Mouse (Mus musculus) adrenal gland, adult 2 months (tissue): ENCODE data around the gene Gm7029. TPM values are rescaled to one million over a fixed set of nuclear protein-coding genes. Genes with fewer than 3 reads are reported as not detected.
A peak's percentile ranks its signal among the peaks of the same experiment; 100 is the strongest.

ENCODE experiments used
- DNase-seq: peaks from one replicate; pipeline ENCODE4 v3.0.0; 2021
- microRNA-seq, 2 experiments: library from miRNA; unstranded; fragments of <30 nt; microRNA quantifications; one replicate each; pipeline ENCODE4 v1.2.0; 2021
- polyA plus RNA-seq: library from polyadenylated mRNA; depleted of rRNA; stranded (reverse); fragments of >200 nt; gene quantifications from 2 replicates; pipeline ENCODE4 v1.2.3, GENCODE M21; 2012; rRNA removed
- total RNA-seq, 2 experiments: library from RNA; stranded (reverse); gene quantifications; 2 replicates each; pipeline ENCODE4 v1.2.3; 2021

Gene Gm7029
- total and polyA plus RNA-seq, 3 experiments: not detected

DNA sequence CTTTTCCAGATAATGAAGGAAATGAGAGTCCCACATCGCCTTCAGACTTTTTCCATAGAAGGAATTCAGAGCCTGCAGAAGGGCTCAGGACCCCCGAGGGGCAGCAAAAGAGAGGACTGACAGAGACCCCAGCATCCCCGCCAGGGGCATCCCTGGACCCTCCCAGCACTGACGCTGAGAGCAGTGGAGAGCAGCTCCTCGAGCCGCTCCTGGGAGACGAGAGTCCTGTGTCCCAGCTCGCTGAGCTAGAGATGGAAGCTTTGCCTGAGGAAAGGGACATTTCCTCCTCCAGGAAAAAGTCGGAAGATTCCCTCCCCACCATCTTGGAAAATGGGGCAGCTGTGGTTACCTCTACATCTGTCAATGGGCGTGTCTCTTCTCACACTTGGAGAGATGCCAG, 39.6 kb downstream of the Gm7029 start:
- no peak for DNase-seq

DNA sequence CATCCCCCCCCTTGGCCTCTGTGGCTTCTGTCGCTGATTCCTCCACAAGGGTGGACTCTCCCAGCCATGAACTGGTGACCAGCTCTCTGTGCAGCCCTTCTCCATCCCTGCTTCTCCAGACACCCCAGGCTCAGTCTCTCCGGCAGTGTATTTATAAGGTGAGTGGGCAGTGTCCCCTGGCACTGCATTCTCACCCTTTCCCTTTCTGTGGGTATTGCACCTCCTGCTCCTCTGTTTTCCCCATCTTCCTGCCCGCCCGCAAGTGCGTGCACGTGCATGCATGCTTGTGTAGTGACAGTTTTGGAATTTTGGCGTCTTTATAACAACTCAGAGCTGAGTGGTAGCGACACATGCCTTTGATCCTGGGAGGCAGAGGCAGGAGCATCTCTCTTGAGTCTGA, 40.3 kb downstream of the Gm7029 start:
- no peak for DNase-seq

DNA sequence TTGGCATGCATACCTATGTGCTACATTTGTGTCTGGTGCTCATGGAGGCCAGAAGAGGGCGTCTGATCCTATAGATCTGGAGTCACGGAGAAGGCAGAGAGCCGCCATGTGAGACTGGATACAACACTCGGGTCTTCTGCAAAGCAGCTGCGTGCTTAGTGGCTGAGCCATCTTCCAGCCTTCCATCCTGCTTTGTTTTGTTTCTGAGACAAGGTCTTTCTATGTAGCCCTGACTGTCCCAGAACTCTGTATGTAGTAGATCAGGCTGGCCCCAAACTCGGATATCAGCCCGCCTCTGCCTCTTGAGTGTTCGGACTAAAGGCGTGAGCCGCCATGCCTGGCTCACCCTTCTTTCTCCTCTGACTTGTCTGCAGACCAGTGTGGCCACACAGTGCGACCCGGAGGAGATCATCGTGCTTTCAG, 41.3 kb downstream of the Gm7029 start:
- no peak for DNase-seq

DNA sequence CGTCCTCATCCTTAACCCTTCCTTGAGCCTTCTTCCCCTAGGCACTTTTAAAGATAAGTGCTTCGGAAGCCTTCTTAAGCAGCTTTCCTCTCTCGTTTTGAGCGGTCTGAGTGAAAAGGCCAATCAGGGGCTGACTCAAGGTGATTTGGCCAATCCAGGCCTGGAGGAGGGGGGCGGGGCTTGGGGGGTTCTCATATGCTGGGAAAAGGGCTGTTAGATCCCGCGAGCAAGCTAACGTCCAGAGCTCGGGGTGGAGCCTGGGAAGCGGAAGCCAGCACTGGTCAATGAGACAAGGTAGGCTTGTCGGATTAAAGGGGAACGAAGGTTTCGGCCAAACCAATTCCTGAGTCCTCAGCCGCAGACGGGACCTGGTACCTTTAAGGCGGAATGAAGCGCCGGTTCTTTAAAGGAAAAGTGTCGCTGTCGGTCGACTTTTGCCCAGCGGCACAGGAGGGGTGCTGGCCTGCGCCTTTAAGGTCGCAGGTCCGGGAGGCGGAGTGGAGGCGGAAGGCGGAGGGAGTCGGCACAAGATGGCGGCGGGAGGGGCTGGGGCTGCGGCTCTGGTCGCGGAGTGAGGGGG, 42.1 kb downstream of the Gm7029 start, which contains the start of the genes Tapbp and Zbtb22:
TSS of gene Tapbp (plus strand) at position 229 of the 580 bp plus-strand sequence.
TSS of gene Zbtb22 (plus strand) at position 234 of the 580 bp plus-strand sequence.
- DNase-seq: peak; percentile 97

DNA sequence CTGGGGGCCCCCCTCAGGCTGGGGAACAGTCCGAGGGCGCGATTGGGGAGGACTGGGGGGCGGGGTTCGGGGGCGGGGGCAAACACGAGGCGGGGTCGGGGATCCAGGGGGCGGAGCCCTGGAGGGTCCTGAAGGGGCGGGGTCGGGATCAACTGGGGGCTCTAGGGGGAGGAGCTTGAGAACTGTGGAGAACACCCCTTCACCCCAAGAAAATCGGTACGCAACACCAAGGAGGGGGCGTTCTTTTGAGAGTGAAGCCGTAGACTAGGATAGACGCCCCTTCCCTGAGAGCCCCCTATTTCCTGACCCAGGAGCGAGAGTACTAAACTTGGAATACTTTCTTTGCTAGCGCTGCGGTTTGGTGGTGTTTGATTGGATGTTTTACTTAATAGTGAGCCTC, 42.7 kb downstream of the Gm7029 start:
- no peak for DNase-seq

DNA sequence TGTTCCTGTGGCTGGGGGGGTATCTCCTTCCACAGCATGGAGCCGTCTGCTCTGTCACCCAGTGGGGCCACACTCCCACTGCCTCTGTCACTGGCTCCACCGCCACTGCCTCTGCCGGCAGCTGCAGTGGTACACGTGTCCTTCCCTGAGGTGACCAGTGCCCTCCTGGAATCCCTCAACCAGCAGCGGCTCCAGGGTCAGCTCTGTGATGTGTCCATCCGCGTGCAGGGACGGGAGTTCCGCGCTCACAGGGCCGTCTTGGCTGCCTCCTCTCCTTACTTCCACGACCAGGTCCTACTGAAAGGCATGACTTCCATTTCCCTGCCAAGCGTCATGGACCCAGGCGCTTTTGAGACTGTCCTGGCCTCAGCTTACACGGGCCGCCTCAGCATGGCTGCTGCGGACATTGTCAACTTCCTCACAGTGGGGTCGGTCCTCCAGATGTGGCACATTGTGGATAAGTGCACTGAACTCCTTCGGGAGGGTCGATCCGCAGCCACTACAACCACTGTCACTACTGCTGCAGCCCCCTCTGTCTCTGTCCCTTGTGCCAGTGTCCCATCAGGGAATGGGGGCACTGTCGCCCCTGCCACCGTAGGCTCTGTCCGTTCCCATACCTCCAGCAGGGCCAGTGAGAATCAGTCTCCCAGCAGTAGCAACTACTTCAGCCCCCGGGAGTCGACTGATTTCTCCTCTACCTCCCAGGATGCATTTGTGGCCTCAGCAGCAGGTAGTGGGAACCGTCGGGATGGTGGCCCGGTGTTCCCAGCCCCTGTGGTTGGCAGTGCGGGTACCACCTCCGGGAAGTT, 43.4 kb downstream of the Gm7029 start:
- DNase-seq: peak; percentile 28

DNA sequence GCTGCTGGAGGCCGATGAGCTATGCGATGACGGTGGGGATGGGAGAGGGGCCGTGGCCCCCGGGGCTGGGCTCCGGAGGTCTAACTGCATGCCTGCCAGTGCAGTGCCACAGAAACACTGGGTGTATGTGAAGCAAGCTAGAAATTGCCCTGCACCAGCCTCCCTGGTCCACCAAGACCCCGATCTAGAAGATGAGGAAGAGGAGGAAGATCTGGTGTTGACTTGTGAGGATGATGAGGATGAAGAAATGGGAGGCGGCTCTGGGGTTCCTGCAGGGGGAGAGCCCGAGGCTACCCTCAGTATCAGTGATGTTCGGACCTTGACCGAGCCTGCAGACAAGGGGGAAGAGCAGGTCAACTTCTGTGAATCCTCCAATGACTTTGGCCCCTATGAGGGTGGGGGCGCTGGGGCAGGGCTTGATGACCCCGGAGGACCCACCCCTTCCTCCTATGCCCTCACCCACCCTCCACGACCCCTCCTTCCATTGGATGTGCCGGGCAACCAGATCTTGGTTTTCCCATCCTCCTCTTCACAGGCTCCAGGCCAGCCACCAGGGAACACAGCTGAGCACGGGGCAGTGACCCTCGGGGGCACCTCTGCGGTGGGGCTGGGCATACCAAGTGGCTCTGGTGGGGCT, 44.1 kb downstream of the Gm7029 start:
- peak; percentile 26 for DNase-seq

DNA sequence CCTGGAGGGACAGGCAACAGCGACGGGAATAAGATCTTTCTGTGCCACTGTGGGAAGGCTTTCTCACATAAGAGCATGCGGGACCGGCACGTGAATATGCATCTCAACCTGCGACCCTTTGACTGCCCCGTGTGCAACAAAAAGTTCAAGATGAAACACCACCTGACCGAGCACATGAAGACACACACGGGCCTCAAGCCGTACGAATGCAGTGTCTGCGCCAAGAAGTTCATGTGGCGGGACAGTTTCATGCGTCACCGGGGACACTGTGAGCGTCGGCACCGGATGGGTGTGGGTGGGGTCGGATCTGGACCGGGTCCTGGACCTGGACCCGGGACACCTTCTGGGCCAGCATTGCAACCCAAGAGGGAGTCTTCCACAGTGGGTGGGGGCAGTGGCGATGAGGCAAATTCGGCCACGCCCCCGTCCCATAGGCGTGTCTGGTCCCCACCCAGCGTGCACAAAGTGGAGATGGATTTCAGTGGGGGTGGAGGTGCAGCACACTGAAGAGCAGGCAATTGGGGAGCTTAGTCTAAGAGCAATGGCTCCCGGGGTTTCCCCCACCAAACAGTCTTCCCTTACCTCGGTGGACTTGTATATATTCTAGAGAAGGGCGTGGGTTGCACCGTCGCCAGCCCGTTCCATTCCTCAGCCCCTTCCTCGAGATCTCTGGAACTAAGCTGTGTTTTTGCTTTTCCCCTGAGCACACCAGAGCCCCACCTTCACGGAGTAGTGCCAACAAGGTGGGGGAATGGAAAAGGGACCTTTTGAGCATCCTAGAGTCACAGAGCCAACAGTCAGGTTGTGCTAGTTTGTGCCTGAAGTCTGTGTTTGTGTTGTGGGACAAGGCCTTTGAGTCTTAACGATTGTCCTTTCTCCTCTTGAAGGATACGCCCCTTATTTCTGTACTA, 44.9 kb downstream of the Gm7029 start:
- peak; percentile 39 for DNase-seq

DNA sequence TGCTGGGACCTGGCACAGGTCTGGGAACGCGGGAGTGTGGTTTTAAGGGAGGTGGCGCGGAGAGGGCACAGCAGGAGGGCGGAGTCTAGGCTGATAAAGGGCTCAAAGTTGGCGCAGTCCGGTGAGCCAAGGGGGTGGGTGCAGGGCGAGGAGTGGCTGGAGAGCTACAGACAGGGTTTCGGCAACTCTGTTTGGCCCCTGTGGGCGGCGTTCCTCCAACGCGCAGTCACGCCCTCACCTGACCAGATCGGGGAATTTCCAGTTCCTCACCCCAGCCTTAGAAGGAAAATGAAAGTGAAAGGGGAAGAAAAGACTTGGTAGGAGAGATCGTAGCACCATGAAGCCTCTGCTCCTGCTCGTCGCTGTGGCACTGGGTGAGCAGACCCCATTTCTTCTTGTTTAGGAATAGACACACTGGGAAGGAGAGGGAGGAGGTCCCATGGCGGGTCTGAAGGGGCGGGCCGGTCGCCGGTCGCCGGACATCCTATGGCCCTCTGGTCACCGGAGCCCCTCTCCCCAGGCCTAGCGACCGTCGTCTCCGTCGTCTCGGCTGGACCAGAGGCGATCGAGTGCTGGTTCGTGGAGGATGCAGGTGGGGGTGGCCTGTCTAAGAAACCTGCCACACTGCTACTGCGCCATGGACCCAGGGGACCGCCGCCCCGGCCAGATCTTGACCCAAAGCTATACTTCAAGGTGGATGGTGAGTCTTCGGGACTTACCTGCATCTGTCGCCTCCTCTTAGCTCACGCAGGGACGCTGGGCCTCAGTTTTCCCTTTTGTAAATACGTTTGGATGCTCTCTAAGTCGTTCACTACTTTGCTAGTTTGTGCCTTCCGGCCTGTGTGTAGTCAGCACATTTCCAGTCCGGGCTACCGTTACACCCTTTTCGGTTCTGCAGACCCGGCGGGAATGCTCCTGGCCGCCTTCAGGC, 46.0 kb downstream of the Gm7029 start:
- peak; percentile 93 for DNase-seq

DNA sequence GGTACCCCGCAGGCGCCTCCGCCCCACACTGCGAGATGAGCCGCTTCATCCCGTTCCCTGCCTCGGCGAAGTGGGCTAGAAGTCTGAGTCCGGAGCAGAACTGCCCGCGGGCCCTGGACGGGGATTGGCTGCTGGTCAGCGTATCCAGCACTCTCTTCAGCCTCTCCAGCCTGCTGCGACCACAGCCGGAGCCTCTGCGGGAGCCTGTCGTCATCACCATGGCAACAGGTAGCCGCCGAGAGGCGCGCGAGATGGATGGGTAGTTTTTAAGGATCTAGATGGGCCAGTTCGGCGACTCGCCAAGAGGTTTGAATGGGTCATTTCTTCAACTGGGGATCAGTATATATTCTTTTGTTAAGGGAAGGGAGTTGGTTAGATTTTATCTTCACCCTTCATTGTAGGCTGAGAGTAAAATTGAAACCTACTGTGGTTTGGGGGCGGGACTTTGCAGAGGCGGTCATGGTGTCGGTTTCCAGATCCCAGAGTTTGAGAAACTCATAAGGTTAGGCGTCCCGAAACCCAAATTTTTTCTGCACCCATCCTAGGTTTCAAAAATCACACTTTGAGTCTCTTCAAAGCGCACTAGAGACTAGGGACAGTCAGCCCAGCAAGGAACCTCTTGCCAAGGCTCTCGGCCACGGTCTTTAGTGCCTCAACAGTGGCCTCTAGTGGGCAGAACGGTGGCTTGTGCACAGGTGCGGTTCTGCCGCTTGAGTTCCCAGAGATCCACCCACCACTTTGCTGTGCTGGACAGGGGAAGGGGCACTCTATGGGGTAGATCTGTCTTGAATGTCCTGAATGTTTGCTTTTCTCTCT, 46.9 kb downstream of the Gm7029 start:
- DNase-seq: peak; percentile 88

DNA sequence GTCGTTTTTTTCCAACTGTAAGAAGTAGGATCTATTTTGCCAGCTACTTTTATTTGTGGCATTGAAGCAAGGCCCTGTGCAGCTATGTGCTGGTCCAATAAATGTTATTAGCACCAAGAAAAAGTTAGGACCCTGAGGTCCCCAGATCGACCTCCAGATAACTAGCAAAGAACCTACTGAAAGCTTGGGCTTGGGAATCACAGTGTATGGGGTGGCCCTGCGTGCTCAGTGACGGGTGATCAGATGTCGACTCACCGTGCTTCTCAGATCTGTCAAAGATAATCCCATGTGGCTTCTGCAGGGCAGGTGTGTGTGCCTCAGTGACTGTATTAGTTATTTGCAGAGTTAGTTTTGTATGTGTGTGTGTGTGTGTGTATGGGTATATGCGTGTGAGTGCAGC, 47.7 kb downstream of the Gm7029 start:
- DNase-seq: no peak

Small RNAs within 50 kb of the gene (microRNA-seq; reads per million reads assigned to microRNA genes)
- 0 reads per million in 2 experiments for gene Gm27740

Other genes with a start within 250 kb of the Gm7029 start
- gene Zfp414, start 244.7 kb upstream of the Gm7029 start, total RNA-seq: 10 to 100 TPM; 35.1 to 39.4 TPM
- 105 and 106 TPM in 2 replicates for gene Zfp414, start 244.7 kb upstream of the Gm7029 start, polyA plus RNA-seq
- under 1 TPM; 0.49 to 0.97 TPM for gene Pram1, start 235.8 kb upstream of the Gm7029 start, total RNA-seq
- not detected in 2 replicates for gene Pram1, start 235.8 kb upstream of the Gm7029 start, polyA plus RNA-seq
- gene Hnrnpm, start 187.0 kb upstream of the Gm7029 start, total RNA-seq: 100 to 1,000 TPM; 142 to 166 TPM
- gene Hnrnpm, start 187.0 kb upstream of the Gm7029 start, polyA plus RNA-seq: 66.7 and 70.9 TPM in 2 replicates
- 100 to 1,000 TPM; 112 to 117 TPM for gene March2, start 155.2 kb upstream of the Gm7029 start, total RNA-seq
- gene March2, start 155.2 kb upstream of the Gm7029 start, polyA plus RNA-seq: 150 and 170 TPM in 2 replicates
- gene Rab11b, start 113.3 kb upstream of the Gm7029 start, total RNA-seq: 100 to 1,000 TPM; 247 to 267 TPM
- gene Rab11b, start 113.3 kb upstream of the Gm7029 start, polyA plus RNA-seq: 522 and 543 TPM in 2 replicates
- gene Angptl4, start 92.0 kb upstream of the Gm7029 start, total RNA-seq: 100 to 1,000 TPM in 1 of 2 experiments, 10 to 100 TPM in 1; 44.5 to 100 TPM
- gene Angptl4, start 92.0 kb upstream of the Gm7029 start, polyA plus RNA-seq: 131 and 261 TPM in 2 replicates
- gene Kank3, start 63.3 kb upstream of the Gm7029 start, total RNA-seq: 10 to 100 TPM; 55.9 to 66.2 TPM
- 164 and 195 TPM in 2 replicates for gene Kank3, start 63.3 kb upstream of the Gm7029 start, polyA plus RNA-seq
- 1,000 to 10,000 TPM; 1,533 to 1,560 TPM for gene Rps28, start 49.3 kb upstream of the Gm7029 start, total RNA-seq
- gene Rps28, start 49.3 kb upstream of the Gm7029 start, polyA plus RNA-seq: 387 and 446 TPM in 2 replicates
- 100 to 1,000 TPM; 507 to 539 TPM for gene Ndufa7, start 49.3 kb upstream of the Gm7029 start, total RNA-seq
- 556 and 578 TPM in 2 replicates for gene Ndufa7, start 49.3 kb upstream of the Gm7029 start, polyA plus RNA-seq
- 10 to 100 TPM; 34.2 to 42.8 TPM for gene Cd320, start 30.7 kb upstream of the Gm7029 start, total RNA-seq
- gene Cd320, start 30.7 kb upstream of the Gm7029 start, polyA plus RNA-seq: 85.2 and 99.1 TPM in 2 replicates
- gene Kifc1, start 16.8 kb downstream of the Gm7029 start, total RNA-seq: 1 to 10 TPM; 1.4 to 1.6 TPM
- 1.8 and 2.5 TPM in 2 replicates for gene Kifc1, start 16.8 kb downstream of the Gm7029 start, polyA plus RNA-seq
- gene Platr17, start 31.3 kb downstream of the Gm7029 start, total RNA-seq: not detected
- not detected in 2 replicates for gene Platr17, start 31.3 kb downstream of the Gm7029 start, polyA plus RNA-seq
- gene Daxx, start 35.6 kb downstream of the Gm7029 start, total RNA-seq: 10 to 100 TPM; 29.0 to 30.3 TPM
- 54.7 and 65.7 TPM in 2 replicates for gene Daxx, start 35.6 kb downstream of the Gm7029 start, polyA plus RNA-seq
- 100 to 1,000 TPM; 151 to 171 TPM for gene Tapbp, start 42.1 kb downstream of the Gm7029 start, total RNA-seq
- 244 and 245 TPM in 2 replicates for gene Tapbp, start 42.1 kb downstream of the Gm7029 start, polyA plus RNA-seq
- 10 to 100 TPM; 26.1 to 38.3 TPM for gene Zbtb22, start 42.1 kb downstream of the Gm7029 start, total RNA-seq
- 52.1 and 57.1 TPM in 2 replicates for gene Zbtb22, start 42.1 kb downstream of the Gm7029 start, polyA plus RNA-seq
- 10 to 100 TPM; 44.2 to 44.4 TPM for gene Rgl2, start 55.7 kb downstream of the Gm7029 start, total RNA-seq
- gene Rgl2, start 55.7 kb downstream of the Gm7029 start, polyA plus RNA-seq: 237 and 298 TPM in 2 replicates
- gene Pfdn6, start 66.5 kb downstream of the Gm7029 start, total RNA-seq: 100 to 1,000 TPM in 1 of 2 experiments, 10 to 100 TPM in 1; 69.7 to 100 TPM
- 5.0 and 6.8 TPM in 2 replicates for gene Pfdn6, start 66.5 kb downstream of the Gm7029 start, polyA plus RNA-seq
- gene Wdr46, start 66.8 kb downstream of the Gm7029 start, total RNA-seq: 10 to 100 TPM; 35.4 to 38.4 TPM
- 18.9 and 25.6 TPM in 2 replicates for gene Wdr46, start 66.8 kb downstream of the Gm7029 start, polyA plus RNA-seq
- 1 to 10 TPM; 4.0 to 6.5 TPM for gene B3galt4, start 77.7 kb downstream of the Gm7029 start, total RNA-seq
- 21.2 and 21.3 TPM in 2 replicates for gene B3galt4, start 77.7 kb downstream of the Gm7029 start, polyA plus RNA-seq
- gene Vps52, start 82.0 kb downstream of the Gm7029 start, total RNA-seq: 10 to 100 TPM; 52.8 to 55.1 TPM
- 88.4 and 107 TPM in 2 replicates for gene Vps52, start 82.0 kb downstream of the Gm7029 start, polyA plus RNA-seq
- 100 to 1,000 TPM; 541 to 790 TPM for gene Rps18, start 82.2 kb downstream of the Gm7029 start, total RNA-seq
- gene Rps18, start 82.2 kb downstream of the Gm7029 start, polyA plus RNA-seq: 153 and 176 TPM in 2 replicates
- gene H2-K1, start 126.5 kb downstream of the Gm7029 start, total RNA-seq: 100 to 1,000 TPM; 577 to 669 TPM
- 2,584 and 2,844 TPM in 2 replicates for gene H2-K1, start 126.5 kb downstream of the Gm7029 start, polyA plus RNA-seq
- 10 to 100 TPM; 41.4 to 57.0 TPM for gene Ring1, start 150.8 kb downstream of the Gm7029 start, total RNA-seq
- gene Ring1, start 150.8 kb downstream of the Gm7029 start, polyA plus RNA-seq: 70.0 and 92.4 TPM in 2 replicates
- gene H2-Ke6, start 154.2 kb downstream of the Gm7029 start, total RNA-seq: 100 to 1,000 TPM; 252 to 263 TPM
- gene H2-Ke6, start 154.2 kb downstream of the Gm7029 start, polyA plus RNA-seq: 362 and 465 TPM in 2 replicates
- gene Slc39a7, start 157.8 kb downstream of the Gm7029 start, total RNA-seq: 100 to 1,000 TPM; 156 to 217 TPM
- 291 and 321 TPM in 2 replicates for gene Slc39a7, start 157.8 kb downstream of the Gm7029 start, polyA plus RNA-seq
- gene Rxrb, start 158.0 kb downstream of the Gm7029 start, total RNA-seq: 10 to 100 TPM; 47.5 to 54.9 TPM
- gene Rxrb, start 158.0 kb downstream of the Gm7029 start, polyA plus RNA-seq: 150 and 161 TPM in 2 replicates
- 1 to 10 TPM; 1.0 to 1.1 TPM for gene Col11a2, start 165.6 kb downstream of the Gm7029 start, total RNA-seq
- 0.35 and 1.7 TPM in 2 replicates for gene Col11a2, start 165.6 kb downstream of the Gm7029 start, polyA plus RNA-seq
- under 1 TPM in 1 of 2 experiments, not detected in 1; 0.62 TPM for gene H2-Oa, start 218.5 kb downstream of the Gm7029 start, total RNA-seq
- gene H2-Oa, start 218.5 kb downstream of the Gm7029 start, polyA plus RNA-seq: 1.9 TPM in 2 replicates
- gene H2-DMa, start 245.7 kb downstream of the Gm7029 start, total RNA-seq: 10 to 100 TPM; 14.4 to 18.9 TPM
- 24.2 and 27.4 TPM in 2 replicates for gene H2-DMa, start 245.7 kb downstream of the Gm7029 start, polyA plus RNA-seq
- 100 to 1,000 TPM; 173 to 286 TPM for gene Brd2, start 248.8 kb downstream of the Gm7029 start, total RNA-seq
- gene Brd2, start 248.8 kb downstream of the Gm7029 start, polyA plus RNA-seq: 103 and 104 TPM in 2 replicates